Mouse (Mus musculus): ENCODE measurements around the gene Pp2d1. TPM values are rescaled to one million over a fixed set of nuclear protein-coding genes. Genes with fewer than 3 reads are reported as not detected.

Gene Pp2d1
- not detected in 2 replicates for polyA plus RNA-seq (2012; ENCODE audit: low replicate concordance)

DNA sequence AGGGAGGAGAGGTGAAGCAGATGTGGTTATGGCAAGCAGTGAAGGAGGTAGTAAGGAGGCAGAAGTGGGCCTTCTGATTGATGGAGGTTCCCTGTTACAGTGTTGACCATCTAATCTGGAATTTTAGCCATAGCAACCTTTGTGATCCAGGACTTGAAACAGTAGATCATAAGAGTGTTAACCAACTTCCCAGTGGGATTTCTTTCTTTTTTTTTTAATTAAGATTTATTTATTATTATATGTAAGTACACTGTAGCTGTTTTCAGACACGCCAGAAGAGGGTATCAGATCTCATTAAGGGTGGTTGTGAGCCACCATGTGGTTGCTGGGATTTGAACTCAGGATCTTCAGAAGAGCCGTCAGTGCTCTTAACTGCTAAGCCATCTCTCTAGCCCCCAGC is at the start of gene Pp2d1:
Pp2d1 (minus strand) TSS at position 101 of the 400 bp plus-strand sequence.

DNA sequence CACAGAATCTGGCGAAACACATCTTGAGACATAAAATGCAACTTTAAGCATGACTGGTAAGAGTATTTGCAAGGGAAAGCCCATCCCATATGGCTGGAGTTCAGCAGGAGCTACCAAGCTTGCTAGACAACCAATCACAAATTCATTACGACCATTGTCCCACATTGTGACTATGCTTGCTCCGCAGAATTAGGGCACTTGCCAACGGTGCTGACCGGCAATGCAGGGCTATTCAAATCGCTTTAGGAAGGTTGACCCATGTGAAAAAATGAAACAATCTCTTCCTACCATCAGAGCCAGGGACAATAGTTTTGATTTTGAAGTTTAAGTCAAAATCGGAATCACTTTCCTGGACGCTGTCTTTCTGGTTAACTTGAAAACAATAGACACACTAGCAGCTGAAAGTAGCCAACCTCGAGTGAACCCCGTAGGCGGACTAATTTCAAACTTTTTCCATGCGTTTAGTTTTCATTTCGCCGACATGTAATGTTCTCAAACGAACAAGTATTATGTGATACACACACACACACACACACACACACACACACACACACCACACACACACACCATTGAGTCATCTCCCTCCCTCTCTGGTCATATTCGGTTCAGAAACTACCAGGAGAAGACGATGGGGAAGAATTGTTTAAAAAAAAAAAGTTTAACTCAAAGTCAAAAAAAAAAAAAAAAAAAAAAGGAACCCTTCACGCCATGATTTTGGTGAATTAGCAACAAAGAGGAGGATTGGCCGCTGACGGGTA is 27.1 kb upstream of the Pp2d1 start, which contains the start of gene Kat2b:
Kat2b (plus strand) TSS at position 701 of the 758 bp plus-strand sequence.

DNA sequence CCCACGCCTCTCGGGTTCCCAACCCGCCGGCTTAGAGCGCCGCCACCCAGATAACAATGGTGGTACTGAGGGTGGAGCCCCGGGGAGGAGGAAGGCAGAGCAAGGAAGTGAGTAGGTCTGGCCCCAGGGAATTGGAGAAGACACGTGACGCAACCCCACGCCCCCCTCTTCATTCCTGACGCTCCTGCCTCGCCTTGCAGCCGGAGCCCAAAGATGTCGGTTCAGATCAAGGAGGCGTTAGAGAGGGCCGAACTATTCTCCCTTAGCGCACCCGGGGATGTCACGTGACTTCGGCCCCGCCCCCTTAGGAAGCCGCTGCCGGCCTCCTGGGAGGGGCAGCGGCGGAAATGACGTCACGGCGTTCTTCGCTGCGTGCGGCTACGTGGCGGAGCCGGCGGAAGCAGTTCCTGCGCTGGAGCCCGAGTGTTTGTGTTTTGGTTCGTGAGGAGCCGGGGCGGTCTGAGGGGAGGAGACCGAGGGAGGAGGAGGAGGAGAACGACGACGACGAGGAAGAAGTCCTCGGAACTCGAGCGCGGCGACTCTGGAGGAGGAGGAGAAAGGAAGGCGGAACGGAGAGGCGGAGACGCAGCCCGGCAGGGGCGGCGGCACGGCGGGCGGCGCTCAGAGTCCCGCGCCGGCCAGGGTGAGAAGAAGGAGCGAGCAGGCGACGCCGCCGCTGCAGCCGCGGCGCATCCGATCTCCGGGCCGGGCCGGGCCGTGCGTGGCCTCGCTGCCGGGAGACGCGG is 60.2 kb downstream of the Pp2d1 start, which contains the start of gene Rab5a:
Rab5a (plus strand) TSS at position 377 of the 746 bp plus-strand sequence.

DNA sequence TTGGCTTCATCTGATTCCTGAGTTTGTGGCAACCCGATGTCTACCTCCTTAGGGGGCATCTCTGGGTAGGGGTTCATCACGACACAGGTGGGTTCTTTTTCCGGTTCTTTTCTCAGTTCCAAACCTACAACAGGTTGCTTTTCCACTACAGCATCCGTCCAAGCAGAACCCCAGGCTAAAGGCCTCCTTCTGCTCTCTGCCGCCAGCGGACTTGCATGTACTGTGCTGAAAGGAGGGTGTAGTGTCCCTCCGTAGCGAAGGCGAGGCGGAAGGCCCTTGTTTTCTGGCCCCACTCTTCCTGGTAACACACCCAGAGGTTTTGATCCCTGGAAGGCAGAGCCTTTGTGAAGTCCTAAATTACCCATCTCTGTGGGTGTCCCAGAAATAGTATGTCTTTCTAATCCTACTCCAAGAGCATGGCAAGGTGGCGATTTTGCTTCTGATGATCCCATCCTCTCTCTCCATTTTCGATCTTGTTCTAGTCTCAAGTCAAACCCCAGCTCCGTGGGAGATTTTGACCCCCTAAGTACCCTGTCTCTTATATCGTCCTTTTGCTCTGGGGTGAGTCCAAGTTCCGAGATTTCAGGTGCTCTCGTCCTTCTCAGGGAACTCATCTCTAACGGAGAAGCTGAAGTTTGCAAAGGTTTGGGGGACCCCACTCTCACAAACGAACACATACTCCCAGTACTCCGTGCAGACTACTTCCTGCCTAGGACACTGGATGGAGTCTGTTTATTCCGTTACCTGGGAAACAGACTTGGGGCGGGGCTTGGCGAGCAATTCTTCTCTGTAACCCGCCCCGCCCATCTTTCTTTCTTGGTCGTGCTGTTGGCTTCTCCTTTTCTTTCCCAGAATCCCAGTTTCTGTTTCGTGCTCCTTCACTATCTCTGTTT is 76.4 kb downstream of the Pp2d1 start, which contains the start of gene Efhb:
Efhb (minus strand) TSS at position 719 of the 893 bp plus-strand sequence.

Other genes with a start within 250 kb of the Pp2d1 start
- gene Efhb, start 76.1 kb downstream of the Pp2d1 start, polyA plus RNA-seq (2012; ENCODE audit: low replicate concordance) = not detected in 2 replicates
- gene Rab5a, start 60.2 kb downstream of the Pp2d1 start, polyA plus RNA-seq (2012; ENCODE audit: low replicate concordance) = 10.7 and 12.8 TPM in 2 replicates
- gene Kat2b, start 27.4 kb upstream of the Pp2d1 start, polyA plus RNA-seq (2012; ENCODE audit: low replicate concordance) = 4.4 and 7.5 TPM in 2 replicates
- gene Sgo1, start 149.9 kb upstream of the Pp2d1 start, polyA plus RNA-seq (2012; ENCODE audit: low replicate concordance) = 0.98 and 7.3 TPM in 2 replicates